Mouse (Mus musculus) megakaryocyte-erythroid progenitor cell, adult 5 weeks (primary cell): ENCODE results near the gene B230118H07Rik. TPM values are rescaled to one million over a fixed set of nuclear protein-coding genes. Genes with fewer than 3 reads are reported as not detected.

Experiments
- polyA plus RNA-seq: library from polyadenylated mRNA; stranded (reverse); fragments of >175 nt; gene quantifications from 2 replicates; pipeline ENCODE4 v1.2.3, GENCODE M21; 2012

Gene B230118H07Rik
- 2.8 and 2.9 TPM in 2 replicates for polyA plus RNA-seq

GRCm38 (mm10) chr2:101649114-101649671 is at the start of gene B230118H07Rik, which contains the start of gene Rag1:
Gene B230118H07Rik, minus strand, starts transcription at chr2:101649532.
Gene Rag1, minus strand, starts transcription at chr2:101649501.

GRCm38 (mm10) chr2:101678236-101679021 is 29.1 kb upstream of the B230118H07Rik start, which contains the start of gene Traf6:
Gene Traf6, plus strand, starts transcription at chr2:101678429.

GRCm38 (mm10) chr2:101624526-101624925 is 24.8 kb downstream of the B230118H07Rik start, which contains the start of gene Rag2:
Gene Rag2, plus strand, starts transcription at chr2:101624718.

Other genes with a start within 250 kb of the B230118H07Rik start
- 0.07 and 0.15 TPM in 2 replicates for gene Rag2, start 24.8 kb downstream of the B230118H07Rik start, polyA plus RNA-seq
- gene Rag1, start within 50 bp of the B230118H07Rik start, polyA plus RNA-seq = 0.03 and 0.09 TPM in 2 replicates
- gene Traf6, start 28.9 kb upstream of the B230118H07Rik start, polyA plus RNA-seq = 3.1 and 3.2 TPM in 2 replicates
- gene Prr5l, start 233.5 kb upstream of the B230118H07Rik start, polyA plus RNA-seq = 0.71 and 0.80 TPM in 2 replicates
- gene Commd9, start 236.7 kb upstream of the B230118H07Rik start, polyA plus RNA-seq = 25.9 and 26.5 TPM in 2 replicates